Mouse (Mus musculus) liver, adult 2 months (tissue): ENCODE data around the gene Nrbp1. TPM values are rescaled to one million over a fixed set of nuclear protein-coding genes. Genes with fewer than 3 reads are reported as not detected.

ENCODE experiments used
- DNase-seq: peaks from one replicate; pipeline ENCODE4 v3.0.0-alpha.2; 2011; ENCODE audit warnings: low read depth, low spot score; ENCODE audit errors: extremely low read depth
- H3K27ac ChIP-seq: fragments of 200-500 bp; replicated peaks from 2 replicates; pipeline ENCODE4 v1.5.1; 2012; ENCODE audit warnings: low read depth, mild to moderate bottlenecking, control low read depth, inconsistent platforms, low read length; ENCODE audit not compliant: insufficient read depth
- H3K27me3 ChIP-seq: fragments of 200-500 bp; 2 replicates; pipeline ENCODE4 v1.6.1; 2012; ENCODE audit warnings: mild to moderate bottlenecking, moderate library complexity, low read length, inconsistent platforms; ENCODE audit not compliant: control insufficient read depth, insufficient read depth
- H3K36me3 ChIP-seq: fragments of 200-500 bp; 2 replicates; pipeline ENCODE4 v1.6.1; 2012; ENCODE audit warnings: low read length, inconsistent platforms; ENCODE audit not compliant: control insufficient read depth, insufficient read depth
- H3K4me1 ChIP-seq: fragments of 200-500 bp; 2 replicates; pipeline ENCODE4 v1.6.1; 2011; ENCODE audit warnings: low read length; ENCODE audit not compliant: control insufficient read depth, insufficient read depth
- H3K4me3 ChIP-seq: fragments of 200-500 bp; 2 replicates; pipeline ENCODE4 v1.5.1; 2011; ENCODE audit warnings: low read depth, mild to moderate bottlenecking, control low read depth, low read length, moderate library complexity; ENCODE audit not compliant: insufficient read depth
- H3K79me2 ChIP-seq: fragments of 200-500 bp; 2 replicates; pipeline ENCODE4 v1.6.1; 2012; ENCODE audit warnings: inconsistent platforms, mild to moderate bottlenecking, low read length, moderate library complexity; ENCODE audit not compliant: control insufficient read depth, insufficient read depth
- H3K9ac ChIP-seq: fragments of 200-500 bp; 2 replicates; pipeline ENCODE4 v1.6.1; 2012; ENCODE audit warnings: low read depth, mild to moderate bottlenecking, control low read depth, inconsistent platforms, low read length
- CTCF ChIP-seq: fragments of 200-500 bp; IDR thresholded peaks from 2 replicates; pipeline ENCODE4 v1.5.1; 2011; ENCODE audit warnings: low read depth, low read length, control low read depth
- POLR2A ChIP-seq: fragments of 200-500 bp; IDR thresholded peaks from 2 replicates; pipeline ENCODE4 v1.6.1; 2011; ENCODE audit warnings: low read length, control low read depth; ENCODE audit not compliant: insufficient read depth; ENCODE audit errors: extremely low read depth
- WGBS: fragments of 180-500 bp; shearing (Covaris S2); methylation state at CpG from one replicate; pipeline ENCODE4 v1.1.7; 2018; 5-methylcytosine and 5-hydroxymethylcytosine counted together
- polyA plus RNA-seq: library from polyadenylated mRNA; depleted of rRNA; stranded (reverse); fragments of >200 nt; gene quantifications from 2 replicates; pipeline ENCODE4 v1.2.3, GENCODE M21; 2012
- total RNA-seq: library from RNA; depleted of rRNA; stranded (reverse); fragments of >200 nt; gene quantifications from 2 replicates; pipeline ENCODE4 v1.2.3, GENCODE M21; 2014

Nrbp1 gene
- total and polyA plus RNA-seq, 2 experiments = 51.5 to 112 TPM

GRCm38 (mm10) chr5:31288225-31288624 is 47.6 kb downstream of the Nrbp1 start:
- Histone ChIP-seq H3K79me2 (no peaks in the 10 kb centered on the region), H3K9ac (no peak overlapping the region), H3K36me3 (peaks cover 2% of the 10 kb centered on the region; the same call in 1 of the 2 replicates), H3K4me3 (no peak overlapping the region), H3K27ac (no peak overlapping the region), H3K4me1 (peaks cover 3% of the 10 kb centered on the region; the same call in 1 of the 2 replicates), H3K27me3 (no peaks in the 10 kb centered on the region)
- no peak for DNase-seq
- WGBS = 87% methylated on average over 4 of the region's 4 CpGs
- no peak for TF ChIP-seq POLR2A
- no peak for TF ChIP-seq CTCF

- Histone ChIP-seq H3K36me3 (peaks cover 2% of the 10 kb centered on the region; the same call in 1 of the 2 replicates), H3K27me3 (no peaks in the 10 kb centered on the region), H3K9ac (no peak overlapping the region), H3K27ac (no peak overlapping the region), H3K4me1 (peaks cover 3% of the 10 kb centered on the region; the same call in 1 of the 2 replicates), H3K4me3 (no peak overlapping the region), H3K79me2 (no peaks in the 10 kb centered on the region)
- WGBS = 29% methylated on average over 3 of the region's 3 CpGs
- TF ChIP-seq POLR2A = no peak
- no peak for TF ChIP-seq CTCF
- DNase-seq = no peak
Measured at GRCm38 (mm10) chr5:31288655-31289054, 48.0 kb downstream of the Nrbp1 start.

- Histone ChIP-seq H3K4me1 (peaks cover 3% of the 10 kb centered on the region; the same call in 1 of the 2 replicates), H3K9ac (no peak overlapping the region), H3K4me3 (no peak overlapping the region), H3K79me2 (no peaks in the 10 kb centered on the region; the same call in 1 of the 2 replicates), H3K36me3 (peaks cover 2% of the 10 kb centered on the region; the same call in 1 of the 2 replicates), H3K27me3 (no peaks in the 10 kb centered on the region), H3K27ac (no peak overlapping the region)
- WGBS = 77% methylated on average over 3 of the region's 3 CpGs
- TF ChIP-seq CTCF (no peak), POLR2A (no peak)
- no peak for DNase-seq
Measured at GRCm38 (mm10) chr5:31289626-31290230, 49.1 kb downstream of the Nrbp1 start.

DNA sequence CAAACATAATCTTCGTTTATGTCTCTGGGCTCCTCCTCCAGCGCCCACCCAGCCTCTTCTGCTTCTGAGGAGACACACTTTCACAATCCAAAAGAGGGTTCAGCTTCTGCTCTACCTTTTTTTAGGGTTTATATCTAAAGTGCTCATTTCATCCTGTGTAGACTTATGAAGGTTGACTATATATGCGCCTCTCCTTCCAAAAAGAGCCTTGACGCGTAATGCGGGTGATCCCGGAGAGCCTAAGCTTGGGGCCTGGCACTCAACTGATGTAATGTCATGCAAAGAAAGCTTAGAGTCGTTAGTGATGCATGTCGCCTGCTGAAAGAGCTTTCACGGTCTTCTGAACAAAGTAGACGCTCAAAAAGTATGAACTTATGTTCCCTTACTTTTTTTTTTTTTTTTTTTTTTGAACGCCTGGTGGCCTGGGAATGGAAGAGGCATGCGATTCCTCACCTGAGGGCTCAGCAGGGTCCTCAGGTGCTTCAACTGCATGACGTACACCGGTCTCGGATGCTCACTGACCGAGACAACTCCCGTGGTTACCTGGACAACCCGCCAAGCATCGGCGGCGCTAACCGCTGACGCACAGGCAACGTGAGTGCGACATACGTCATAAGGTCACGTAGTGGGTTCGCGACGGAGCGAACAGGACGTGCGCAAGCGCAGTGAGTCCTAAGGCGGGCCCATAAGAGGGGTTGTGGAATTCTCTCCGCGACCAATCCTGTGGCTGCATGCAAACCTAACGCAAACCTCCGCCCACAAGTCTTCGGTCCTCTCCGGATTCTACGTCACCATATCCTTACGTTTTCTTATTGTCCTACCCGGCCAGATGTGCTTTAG is 50.1 kb downstream of the Nrbp1 start, which contains the start of gene Ift172:
Gene Ift172, minus strand, starts transcription at position 596 of the 840 bp plus-strand sequence.
- no peaks in the 10 kb centered on the region for H3K27me3 ChIP-seq
- H3K9ac ChIP-seq = peak within 1 kb of the TSS; percentile 65
- H3K4me3 ChIP-seq = peak within 1 kb of the TSS; percentile 55
- DNase-seq = peak; percentile 98
- TF ChIP-seq CTCF = no peak
- TF ChIP-seq POLR2A = peak; percentile 48; the same call in 1 of the 2 replicates
- H3K27ac ChIP-seq = peak within 1 kb of the TSS; percentile 69
- WGBS = 3% methylated on average over 45 of the region's 45 CpGs
- peaks cover 4% of the 10 kb centered on the region; the same call in 1 of the 2 replicates for H3K79me2 ChIP-seq
- peaks cover 3% of the 10 kb centered on the region; the same call in 1 of the 2 replicates for H3K4me1 ChIP-seq
- peaks cover 2% of the 10 kb centered on the region; the same call in 1 of the 2 replicates for H3K36me3 ChIP-seq

- Histone ChIP-seq H3K27me3 (no peaks in the 10 kb centered on the region), H3K79me2 (peaks cover 5% of the 10 kb centered on the region; the same call in 1 of the 2 replicates), H3K9ac (peak overlapping the region; percentile 65), H3K36me3 (peaks cover 2% of the 10 kb centered on the region; the same call in 1 of the 2 replicates), H3K27ac (peak overlapping the region; percentile 69), H3K4me3 (peak overlapping the region; percentile 55), H3K4me1 (peaks cover 4% of the 10 kb centered on the region; the same call in 1 of the 2 replicates)
- 3% methylated on average over 9 of the region's 9 CpGs for WGBS
- no peak for DNase-seq
- TF ChIP-seq POLR2A (no peak), CTCF (no peak)
Measured at GRCm38 (mm10) chr5:31291361-31291688, 50.7 kb downstream of the Nrbp1 start.
